Mouse (Mus musculus) liver, adult (tissue): ENCODE measurements at regions not wholly inside any gene's neighbourhood (a gene's known extent, or its start where the extent isn't known, plus 50 kb on each side); places are given as distances from the start of the nearest gene placed in this dataset.

Experiments
- GATA4 ChIP-seq: IDR thresholded peaks from 2 replicates; pipeline ENCODE4 v1.6.1; 2014; ENCODE audit warnings: mild to moderate bottlenecking, low read length; ENCODE audit not compliant: insufficient replicate concordance

DNA sequence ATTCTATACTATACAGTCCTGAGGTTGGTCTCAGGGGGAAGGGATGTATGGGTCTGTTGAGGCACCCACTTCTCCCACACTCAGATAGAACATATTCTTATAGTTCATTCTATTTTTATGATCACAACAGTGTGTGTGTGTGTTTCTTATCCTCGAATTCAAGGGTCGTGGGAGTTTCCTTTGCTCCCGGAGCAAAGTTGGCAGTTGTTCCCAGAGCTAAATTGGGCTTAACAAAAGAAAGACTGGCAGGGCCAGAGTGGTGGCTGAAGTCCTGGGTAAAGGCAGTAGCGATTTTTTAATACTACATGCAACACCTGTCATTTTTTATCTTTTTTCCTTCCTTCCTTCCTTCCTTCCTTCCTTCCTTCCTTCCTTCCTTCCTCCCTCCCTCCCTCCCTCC, 131.5 kb upstream of the Sp4 start:
- no peak for TF ChIP-seq GATA4

DNA sequence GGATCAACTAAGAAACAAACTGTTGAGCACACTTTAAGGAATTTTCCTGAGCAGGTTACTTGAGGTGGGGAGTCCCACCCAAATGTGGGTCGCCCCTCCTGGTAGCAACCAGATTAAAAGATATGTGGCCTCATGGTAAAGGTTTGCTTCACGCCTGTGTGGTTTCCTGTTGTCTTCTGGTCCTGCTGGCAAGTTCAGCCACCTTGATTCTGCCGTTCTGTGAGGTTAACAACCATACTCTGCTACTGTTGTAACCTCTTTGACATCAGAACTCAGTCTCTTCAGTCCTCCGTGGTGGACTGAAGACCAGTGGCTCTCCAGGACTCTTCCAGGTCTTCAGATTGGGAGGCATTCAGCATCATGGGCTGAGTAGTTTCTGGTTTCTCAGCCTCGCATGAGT, 127.1 kb upstream of the Sp4 start:
- no peak for TF ChIP-seq GATA4

DNA sequence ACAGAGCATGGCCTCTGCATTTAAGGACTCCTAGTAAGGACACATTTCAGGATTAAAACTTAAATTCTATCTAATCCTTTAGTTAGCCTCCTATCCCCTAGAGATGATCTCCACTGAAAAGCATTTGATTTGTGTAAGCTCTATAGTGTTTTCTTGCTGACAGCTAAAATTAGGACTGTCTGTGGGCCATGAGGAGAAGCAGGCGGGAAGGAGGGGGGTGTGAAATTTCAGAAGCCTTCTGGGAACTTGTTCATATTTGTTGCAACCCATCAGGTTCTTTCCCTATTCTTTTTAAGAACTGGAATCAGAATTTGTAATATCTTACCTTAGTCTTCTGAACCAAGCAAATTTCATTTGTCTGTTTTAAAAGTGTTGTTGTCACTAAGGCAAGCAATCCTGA, 114.7 kb upstream of the Sp4 start:
- no peak for TF ChIP-seq GATA4

DNA sequence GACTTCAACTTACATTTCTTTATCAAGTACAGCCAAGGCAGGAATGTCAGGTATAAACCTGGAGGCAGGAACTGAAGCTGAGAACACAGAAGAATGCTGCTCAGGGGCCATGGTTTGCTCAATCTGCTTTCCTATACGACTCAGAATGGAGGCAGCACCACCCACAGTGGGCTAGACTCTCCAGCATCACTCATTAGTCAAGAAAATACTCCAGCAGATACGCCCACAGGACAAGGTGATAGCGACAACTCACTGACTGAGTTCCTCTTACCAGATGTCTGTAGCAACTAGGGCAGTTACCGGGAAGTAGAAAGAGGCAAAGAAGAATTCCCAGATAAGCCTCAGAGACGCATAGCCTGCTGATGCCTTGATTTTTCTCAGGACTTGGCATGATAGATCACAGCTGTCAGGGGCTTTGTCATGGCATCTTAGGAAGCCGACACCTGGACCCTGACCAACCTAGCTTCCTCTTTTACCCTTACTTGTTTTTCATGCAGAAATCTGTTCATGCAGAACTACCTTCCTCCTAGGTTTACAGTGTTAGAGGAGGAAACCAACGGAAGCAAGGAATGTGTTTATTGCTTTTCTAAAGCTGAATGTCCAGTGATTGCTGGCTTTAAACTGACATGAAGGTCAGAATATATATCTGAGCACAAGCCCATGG, 110.7 kb upstream of the Sp4 start:
- no peak for TF ChIP-seq GATA4

DNA sequence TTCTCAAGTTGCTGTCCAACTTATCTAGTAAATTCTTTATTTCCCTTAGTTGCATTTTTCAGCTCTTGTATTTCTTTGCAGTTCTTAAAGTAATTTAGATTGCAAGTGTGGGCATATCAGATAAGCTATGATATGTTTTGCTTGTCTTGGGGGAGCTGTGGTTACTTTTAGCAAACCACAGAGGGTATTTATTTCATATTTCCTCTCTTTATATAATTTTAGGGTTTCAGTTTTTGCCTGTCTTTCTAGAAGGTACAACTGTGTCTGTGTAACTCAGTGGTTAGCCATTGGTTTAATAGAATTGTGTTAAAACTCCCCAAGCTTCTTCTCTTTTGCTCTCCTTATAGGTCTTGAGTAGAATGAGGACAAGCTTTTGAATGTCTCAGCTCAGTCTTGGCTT, 109.7 kb upstream of the Sp4 start:
- no peak for TF ChIP-seq GATA4

DNA sequence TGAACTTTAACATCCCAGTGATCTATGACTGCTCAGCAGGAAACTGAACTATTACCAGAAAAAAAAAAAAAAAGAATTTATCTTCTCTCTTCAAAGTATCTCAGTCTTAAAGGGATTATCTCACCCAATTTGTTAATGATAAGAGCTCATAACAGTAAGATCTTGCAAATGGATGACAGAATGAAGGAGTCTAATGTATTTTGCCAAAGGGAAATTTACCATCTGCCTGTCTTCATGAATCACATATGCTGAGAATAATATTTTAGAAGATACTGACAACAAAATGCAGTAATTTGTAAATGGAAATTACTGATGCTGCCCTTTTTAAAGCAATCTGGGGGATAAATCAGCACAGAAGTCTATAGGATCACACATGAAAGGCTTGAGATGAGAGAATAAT, 103.9 kb upstream of the Sp4 start:
- TF ChIP-seq GATA4, result no peak

DNA sequence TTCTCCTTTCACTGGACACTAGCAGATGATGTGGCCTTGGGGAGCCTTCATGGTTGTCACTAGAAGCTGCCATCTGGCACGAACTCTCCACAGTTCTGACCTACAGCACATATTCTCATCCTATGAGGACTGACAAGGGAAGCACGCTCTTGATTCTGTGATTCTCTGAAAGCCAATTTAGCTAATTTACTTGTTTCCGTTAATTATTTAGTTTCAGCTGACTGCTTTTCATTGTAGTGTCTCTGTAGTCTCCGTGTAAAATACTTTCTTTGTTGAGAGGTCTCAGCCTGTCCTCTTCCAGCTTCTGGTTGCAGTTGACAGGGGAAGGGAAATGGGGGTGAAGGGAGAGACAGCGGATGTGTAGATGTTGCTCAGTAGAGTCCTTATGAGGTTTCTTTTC, 102.9 kb upstream of the Sp4 start:
- no peak for TF ChIP-seq GATA4

DNA sequence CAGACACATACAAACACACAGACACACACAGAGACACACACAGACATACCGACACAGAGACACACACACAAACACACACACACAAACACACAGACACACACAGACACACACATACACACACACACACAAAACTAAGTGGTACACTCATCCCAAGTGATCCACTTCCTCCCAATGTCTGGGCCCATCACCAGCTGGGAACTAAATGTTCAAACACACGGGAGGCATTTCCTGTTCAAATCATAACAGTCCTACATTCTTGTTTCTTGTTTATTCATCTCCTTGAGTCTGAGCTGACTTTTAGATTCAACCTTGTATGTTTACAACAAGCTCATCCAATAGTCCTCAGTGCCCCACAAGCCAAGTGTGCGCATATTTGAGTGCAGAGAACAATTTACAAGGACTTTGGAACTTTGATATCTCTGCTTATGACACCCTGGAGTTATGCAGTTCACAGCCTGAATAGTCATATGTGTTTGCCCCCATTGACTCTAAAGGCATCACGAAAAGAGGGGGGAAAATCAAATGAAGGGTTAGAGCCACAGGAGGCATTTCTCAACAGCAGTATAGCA, 102.4 kb upstream of the Sp4 start:
- no peak for TF ChIP-seq GATA4

DNA sequence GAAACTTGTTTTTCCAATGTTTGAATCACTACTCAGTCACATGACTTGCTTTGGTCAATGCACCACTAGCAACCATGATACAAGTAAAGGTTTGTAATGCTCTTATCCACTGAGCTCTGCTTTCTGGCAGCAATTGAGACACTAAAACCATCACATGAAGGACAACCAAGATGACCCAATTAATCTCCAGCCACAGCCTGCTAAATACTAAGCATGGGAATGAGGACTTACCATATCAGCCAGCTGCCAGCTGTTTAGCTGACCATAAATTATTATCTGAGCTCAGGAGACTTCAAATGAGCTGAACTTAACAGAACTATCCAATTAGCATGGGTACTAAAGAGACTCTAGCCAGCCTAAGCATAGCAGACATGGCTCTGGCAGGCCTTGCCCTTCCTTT, 100.1 kb upstream of the Sp4 start:
- no peak for TF ChIP-seq GATA4

DNA sequence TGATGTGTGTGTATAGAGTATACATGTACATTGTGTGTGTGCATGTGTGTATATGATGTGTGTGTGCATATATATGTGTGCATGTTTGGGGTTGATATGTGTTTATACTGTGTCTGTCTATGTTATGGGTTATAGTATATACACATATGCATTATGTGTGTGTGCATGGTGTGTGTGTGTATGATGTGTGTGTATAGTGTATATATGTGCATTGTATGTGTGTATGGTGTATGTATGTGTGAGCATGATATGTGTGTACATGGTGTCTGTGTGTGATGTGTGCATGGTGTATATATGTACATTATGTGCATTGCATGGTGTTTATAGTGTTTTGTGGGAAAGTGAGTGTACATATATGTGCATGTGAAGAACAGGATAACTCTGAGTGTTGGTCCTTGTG, 90.4 kb upstream of the Sp4 start:
- no peak for TF ChIP-seq GATA4

DNA sequence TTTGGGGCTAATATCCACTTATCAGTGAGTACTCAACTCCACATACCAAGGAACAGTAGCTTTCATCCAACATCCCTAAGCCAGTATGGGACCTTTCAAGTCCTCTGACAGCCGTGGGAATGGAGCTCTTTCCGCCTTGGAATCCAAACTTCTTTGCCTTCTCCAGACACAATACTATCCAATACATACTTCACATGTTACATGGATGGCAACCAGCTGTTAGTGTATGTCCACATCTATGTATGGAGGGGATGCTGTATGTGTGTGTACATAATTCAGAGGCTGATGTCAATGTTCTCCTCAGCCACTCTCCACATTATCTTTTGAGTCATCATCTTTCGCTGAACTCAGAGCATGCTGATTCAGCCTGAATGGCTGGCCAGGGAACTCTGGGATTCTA, 79.8 kb upstream of the Sp4 start:
- TF ChIP-seq GATA4, result no peak

DNA sequence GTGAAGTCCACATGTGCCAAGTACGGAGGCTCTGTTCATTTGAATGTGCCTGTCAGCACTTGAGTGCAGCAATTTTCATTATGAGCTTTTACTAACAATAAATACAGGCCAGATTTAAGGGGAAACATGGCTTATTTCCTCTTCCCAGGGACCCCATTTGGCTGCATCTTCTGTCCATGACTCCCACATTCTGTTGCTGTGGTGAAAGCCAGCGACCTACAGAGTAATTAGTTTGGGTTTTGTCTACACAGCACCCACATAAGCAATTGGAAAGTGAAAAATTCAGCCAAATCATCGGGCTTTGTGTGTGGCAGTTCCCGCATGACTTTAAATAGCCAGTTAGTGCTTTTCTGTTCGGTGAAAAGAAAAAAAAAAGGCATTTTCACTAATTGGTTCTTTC, 76.7 kb upstream of the Sp4 start:
- TF ChIP-seq GATA4, result no peak

DNA sequence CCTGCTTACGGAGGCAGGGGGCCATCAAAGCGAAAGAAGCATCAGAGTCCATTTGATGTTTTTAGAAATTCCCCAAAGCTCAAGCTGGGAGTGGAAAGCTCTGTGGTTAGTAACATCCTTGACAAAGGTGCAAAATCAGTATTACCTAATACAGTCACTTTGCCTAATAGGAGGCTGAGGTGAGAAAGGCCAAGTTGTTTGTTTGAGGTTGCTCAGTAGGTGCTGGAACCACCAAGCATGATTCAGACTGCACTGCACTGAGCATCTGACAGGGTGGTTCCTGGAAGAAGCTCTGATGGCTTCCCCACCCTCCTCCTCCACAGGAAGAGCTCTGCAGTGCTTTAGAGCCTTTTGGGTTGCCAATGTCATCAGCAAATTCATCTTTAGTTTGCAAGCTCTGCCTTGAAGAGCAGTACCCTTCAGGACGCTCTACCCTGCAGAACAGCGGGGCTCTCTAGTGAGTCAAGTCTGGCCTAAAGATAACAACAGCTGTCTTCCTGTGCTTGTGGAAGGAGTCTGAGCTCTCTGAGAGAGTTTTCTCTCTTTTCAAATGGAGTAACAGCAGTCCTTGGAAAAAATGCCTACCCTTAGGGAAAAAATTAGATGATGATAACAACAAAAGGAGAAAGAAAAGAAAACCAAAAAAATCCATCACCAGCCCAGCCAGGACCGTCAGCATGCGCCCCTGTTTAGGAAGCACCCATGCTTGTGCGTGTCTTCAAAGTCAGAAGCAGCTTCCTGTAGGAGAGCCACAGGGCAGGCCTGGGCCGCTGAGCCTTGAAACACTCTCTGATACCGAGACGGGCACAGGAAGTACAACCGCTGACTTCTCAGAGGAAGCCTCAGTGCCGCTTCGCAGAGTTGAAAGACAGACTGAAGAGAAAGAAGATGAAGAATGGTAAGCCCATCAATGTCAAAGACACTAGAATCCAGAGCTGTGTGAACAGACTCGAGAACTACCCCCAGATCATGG, 75.6 kb upstream of the Sp4 start:
- TF ChIP-seq GATA4, result no peak

DNA sequence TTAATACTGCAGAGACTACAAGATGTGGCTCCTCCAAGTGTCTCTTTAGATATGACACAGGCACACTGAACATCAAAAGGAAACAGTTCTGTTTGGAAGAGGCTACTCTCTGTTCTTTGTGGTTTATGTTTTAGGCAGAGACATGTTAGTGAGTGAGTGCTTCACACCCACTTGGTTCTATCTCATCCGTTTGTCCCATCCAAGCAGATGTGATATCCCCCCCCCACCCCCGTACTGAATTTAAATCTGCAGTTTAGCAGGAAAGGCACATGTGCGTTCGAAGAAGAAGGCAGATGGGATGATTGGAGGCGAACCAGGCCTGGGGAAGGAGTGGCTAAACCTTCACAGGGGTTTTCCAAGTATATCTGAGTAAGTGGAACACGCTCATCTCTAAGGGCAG, 72.0 kb upstream of the Sp4 start:
- TF ChIP-seq GATA4, result no peak

DNA sequence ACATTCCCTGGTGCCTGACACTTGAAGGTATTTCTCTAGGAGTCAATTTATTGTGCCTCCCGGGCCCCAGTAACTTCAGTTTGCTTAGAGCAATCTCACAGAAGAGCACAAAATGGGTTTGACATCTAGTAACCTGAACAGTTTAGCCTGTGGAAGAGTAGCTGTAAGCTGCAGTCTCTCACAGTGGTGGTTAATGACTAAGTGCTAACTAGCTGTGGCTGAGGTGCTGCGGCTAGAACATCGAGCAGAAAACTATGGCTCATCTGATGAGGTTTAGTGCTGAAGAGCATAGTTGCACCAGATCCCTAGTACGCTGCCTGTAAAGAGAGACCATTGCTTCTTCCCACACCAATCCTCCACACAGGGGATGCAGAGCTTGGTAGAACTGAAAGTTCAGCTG, 70.7 kb upstream of the Sp4 start:
- no peak for TF ChIP-seq GATA4

DNA sequence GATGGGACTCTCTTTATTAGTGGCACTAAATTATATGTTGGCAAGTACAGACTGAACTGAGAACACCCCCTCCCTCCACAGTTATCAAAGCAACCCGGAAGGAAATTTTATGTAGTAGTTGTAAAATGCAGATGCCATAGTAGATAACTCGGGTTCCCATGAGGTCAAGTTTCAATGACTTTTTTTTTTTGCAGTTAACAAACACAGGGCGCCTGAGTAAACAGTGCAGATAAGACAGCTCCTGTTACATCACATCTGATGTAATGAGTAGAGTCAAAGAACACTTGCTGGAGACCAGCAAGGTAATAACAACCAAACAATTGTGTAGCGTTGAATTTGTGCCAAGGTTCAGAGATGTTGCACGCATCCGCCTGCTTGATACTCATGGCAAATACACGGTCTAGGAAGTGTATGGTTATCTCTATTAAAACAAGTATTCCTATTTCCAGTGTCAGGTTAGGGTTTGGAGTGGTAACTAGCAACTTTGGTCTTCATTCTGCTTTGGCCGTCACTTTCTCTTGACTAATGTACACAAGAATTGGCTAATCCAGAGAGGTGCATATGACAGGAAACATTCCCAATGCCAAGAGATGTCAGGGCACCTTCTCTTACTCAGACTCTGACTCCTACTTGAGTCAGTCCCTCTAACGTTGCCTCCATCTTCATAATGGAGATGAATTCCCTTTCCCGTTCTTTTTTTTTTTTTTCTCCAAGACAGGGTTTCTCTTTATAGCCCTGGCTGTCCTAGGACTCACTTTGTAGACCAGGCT, 66.3 kb upstream of the Sp4 start:
- peak; percentile 98 for TF ChIP-seq GATA4

DNA sequence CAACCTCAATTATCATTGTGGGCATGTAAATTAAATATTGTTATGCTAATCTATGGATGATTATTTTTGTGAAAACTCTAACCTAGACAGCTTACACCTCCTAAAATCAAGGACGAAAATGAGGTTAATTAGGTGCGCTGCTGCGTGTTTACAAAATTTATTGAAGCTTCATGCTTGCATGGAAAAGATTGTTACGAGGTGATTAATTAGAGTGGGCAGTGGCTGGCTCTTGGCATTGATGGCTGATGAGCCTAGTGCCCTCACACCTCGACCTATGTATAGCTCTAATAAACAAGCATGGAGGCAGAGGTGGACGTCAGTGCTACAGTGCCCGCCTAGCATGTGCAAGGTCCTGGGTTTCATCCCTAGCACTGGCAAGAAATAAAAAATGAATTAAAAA, 51.6 kb upstream of the Sp4 start:
- no peak for TF ChIP-seq GATA4
